Mouse (Mus musculus): ENCODE data around the gene Uxs1.

Uxs1 gene

GRCm38 (mm10) chr1:43789765-43790164, 37.8 kb downstream of the Uxs1 start:
- DNase-seq: no peak

DNA sequence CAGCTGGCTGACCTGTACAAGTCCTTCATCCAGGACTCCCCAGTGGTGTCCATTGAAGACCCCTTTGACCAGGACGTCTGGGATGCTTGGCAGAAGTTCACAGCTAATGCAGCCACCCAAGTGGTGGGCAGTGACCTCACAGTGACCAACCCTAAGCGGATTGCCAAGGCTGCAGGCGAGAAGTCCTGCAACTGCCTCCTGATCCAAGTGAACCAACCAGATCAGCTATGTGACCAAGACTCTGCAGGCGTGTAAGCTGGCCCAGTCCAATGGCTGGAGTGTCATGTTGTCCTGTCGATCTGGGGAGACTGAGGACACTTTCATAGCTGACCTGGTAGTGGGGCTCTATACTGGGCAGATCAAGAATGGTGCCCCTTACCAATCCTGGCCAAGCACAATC, 40.9 kb downstream of the Uxs1 start:
- DNase-seq: no peak

DNA sequence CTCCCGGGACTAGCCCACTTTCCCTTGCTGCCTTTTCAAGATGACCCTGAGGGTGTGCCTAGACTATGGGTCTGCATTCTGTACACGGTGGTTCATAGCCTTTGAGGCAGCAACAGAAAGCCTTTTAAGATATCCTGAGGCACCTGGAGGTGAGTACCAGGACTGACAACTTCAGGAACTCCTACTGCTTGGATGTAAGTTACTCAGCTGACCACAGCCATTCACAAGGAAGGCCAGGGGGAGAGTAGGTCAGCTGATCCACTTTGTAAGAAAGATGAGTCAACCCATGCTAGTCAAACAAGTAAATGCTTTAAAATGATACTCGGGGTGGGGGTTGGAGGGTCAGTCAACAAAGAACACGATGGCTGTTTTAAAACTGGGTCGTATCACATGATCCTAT, 42.3 kb downstream of the Uxs1 start:
- no peak for DNase-seq

GRCm38 (mm10) chr1:43783186-43783585, 44.4 kb downstream of the Uxs1 start:
- no peak for DNase-seq

GRCm38 (mm10) chr1:43782680-43783079, 44.9 kb downstream of the Uxs1 start:
- no peak for DNase-seq

- no peak for DNase-seq
These were observed 45.9 kb downstream of the Uxs1 start for GRCm38 (mm10) chr1:43781672-43782071.

GRCm38 (mm10) chr1:43781195-43781594, 46.4 kb downstream of the Uxs1 start:
- DNase-seq: no peak

DNA sequence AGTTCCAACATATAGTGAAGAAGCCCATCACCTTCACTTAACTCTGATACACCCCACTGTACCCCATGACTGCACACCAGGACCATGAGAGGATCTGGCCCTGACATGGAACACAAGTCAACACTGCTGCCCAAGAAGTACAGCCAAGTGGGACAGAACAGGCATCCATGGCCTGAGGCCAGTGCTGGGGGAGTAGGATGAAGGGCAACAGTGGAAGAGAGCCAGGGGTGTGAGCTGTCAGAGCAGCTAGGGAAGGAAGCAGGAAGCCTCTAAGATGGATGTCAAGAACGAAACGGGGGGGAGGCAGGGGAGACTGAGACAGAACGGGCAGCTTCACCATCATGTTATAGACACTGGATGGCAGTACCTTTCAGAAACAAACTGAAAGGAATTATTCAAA, 51.5 kb downstream of the Uxs1 start:
- DNase-seq: no peak

- DNase-seq: no peak
These were observed 53.5 kb downstream of the Uxs1 start for GRCm38 (mm10) chr1:43774126-43774525.

- DNase-seq: no peak
These were observed 54.9 kb downstream of the Uxs1 start for GRCm38 (mm10) chr1:43772694-43773093.

DNA sequence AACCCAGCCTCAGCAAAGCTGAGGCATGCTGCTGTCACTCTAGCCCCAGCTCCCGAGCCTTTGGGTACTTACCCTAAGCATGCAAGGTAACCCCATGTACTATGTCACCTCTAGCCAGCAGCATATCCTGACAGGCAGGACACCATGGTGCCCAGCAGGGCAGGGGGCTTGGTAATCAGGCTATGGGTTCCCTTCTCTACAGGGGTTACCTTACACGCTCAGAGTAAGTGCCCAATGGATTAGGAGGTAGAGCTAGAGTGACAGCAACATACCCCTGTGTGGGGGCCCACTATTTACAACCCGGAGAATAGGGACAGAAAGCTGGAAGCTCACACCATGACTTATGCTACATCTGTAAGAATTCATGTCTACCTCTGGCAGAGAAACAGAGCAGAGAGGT, 57.6 kb downstream of the Uxs1 start:
- DNase-seq: no peak

GRCm38 (mm10) chr1:43769348-43769747, 58.3 kb downstream of the Uxs1 start:
- no peak for DNase-seq

DNA sequence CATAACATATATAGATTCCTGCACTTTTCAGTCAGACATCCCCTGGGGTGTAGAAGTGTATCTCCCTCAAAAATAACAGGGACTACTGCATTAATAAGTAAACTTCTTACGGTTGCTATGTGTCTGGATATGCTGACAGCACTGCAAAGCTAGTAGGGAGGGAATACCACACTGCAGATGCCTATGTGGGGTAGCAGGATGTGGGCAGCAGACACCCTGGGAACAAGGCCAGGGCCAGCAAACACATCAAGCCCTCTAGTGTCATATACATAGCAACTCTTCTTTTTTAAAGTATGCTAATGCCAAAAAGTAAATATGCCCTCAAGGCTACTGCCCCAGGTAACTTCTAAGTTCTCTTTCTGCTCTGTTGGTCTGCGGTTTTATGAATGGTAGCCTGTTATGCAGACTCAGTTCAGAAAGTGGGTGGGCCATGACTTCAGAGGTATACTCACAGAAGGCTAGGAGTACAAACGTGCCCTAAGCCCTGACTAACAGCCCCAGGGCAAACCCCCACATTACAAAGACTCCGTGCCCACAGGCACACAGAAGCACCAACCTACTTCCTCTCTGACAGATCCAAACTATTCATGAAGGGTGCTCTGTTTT, 59.1 kb downstream of the Uxs1 start:
- no peak for DNase-seq

GRCm38 (mm10) chr1:43766328-43766727, 61.3 kb downstream of the Uxs1 start:
- DNase-seq: no peak

DNA sequence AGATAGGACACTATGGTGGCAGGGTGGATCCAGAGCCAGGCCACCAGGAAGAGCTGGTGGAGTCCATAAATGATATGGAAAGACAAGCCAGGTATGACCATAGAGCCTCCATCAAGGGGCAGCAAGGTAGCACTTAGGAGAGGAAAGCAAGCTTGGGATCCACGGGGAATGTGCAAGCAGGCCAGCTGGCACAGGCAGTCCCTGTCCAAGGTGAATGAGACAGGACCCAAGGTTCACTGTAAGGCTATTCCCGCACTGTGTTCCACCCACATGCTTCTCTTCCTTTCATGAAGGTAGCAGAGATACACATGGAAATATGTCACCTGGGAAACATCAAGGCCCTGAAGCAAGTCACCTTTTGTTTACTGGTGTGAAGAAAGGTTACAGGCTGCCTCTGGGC, 63.1 kb downstream of the Uxs1 start:
- DNase-seq: no peak

DNA sequence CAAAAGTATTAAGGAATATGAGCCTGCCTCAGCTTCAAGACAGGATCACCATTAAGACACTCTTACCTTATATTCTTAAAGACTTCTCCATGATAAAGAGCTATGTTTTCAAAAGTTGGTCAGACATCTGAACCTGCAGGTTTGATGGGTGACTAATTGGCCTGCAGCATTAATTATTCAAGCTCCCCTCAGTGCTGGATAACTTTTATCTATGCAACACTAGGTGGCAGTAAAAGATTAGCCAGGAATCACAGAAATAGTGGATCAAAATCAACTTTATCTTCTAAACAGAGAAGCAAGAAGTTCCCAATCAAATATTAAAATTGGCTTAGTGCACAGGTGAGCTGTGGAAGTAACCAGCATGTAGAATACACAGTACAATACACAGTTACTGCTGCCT, 67.5 kb downstream of the Uxs1 start:
- DNase-seq: no peak

DNA sequence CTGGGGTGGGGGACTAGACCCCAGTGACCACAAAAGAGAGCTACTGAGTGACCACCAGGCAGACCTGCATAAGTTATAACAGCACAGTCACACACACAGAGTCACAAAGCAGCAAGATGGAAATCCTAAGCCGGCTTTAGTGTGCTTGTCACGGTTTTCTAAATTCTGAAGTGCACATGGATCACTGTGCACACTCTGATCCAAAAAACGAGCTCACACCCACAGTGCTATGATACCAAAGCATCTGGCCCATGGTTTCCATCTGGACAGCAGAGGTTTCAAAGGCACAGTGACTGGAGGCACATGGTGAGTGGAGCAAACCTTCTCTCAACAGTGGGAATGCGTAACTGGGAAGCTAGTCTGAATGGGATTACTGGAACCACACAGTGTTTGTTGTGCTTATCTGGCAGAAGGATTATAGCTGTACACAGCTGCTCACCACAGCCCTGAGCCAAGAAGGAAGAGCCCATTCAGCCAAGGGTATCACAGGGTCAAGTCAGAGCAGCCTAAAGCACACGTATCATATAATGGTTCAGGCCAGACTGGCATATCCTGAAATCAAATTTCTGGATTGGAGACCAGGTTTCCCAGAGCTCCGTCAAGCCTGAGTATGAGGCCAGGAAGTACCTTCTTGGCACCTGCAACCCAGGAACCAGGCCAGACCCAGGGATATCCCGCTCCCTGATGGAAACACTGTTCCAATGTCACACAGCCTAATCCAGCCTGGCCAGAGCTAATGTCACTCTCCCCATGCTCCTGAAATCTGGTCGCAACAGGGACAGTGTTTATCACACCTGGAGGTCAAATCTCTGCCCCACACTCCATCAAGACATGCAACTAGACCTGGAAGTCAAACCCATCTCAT, 72.9 kb downstream of the Uxs1 start:
- no peak for DNase-seq

GRCm38 (mm10) chr1:43738519-43738894, 89.1 kb downstream of the Uxs1 start:
- no peak for DNase-seq

DNA sequence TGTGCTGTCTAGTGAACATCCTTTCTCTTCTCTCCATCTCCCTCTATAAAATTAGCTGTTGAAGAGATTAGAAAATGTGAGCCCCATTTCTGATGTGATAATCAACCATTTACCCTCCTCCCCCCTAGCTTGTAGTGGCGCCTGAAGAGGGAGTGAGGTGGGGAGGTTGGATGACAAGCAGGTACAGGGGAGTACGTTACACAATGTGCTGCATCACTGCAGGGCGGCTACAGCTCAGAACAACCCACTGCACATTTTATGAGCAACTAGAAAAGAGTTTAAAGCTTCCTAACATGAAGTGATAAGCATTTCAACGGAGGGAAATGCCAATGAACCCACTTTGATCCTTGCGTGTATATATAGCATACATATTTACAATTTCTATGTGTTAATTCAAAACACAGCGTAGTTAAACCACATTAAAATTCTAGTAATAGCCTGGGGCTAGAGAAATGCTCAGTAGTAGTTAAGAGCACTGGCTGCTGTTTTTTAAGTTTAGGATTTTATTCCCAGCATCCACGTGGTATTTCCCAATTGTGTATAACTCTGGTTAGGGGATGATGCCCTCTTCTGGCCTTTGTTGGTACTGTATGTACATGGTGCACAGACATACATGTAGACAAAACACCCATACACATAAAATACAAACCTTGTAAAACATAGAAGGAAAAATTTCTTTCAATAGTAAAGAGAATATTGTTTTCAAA, 89.6 kb downstream of the Uxs1 start:
- DNase-seq: peak; percentile 78

DNA sequence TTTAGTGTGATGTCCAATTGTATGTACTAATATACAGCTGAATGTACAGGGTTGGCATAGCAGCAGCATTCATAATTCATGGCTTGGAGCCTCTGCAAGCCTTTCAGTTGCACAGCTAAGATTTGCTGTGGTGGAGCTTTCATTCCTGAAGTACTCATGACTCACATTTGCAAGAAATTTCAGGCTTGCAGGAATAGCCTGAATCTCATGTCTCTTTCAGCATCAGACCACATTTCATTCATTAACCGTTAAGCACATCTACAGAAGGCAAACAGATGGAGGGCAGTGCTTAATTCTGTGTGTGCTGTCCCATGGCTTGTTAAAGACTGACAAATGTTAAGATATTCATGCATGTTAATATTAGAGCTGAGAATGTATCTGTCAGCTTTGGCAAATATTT, 94.9 kb downstream of the Uxs1 start:
- DNase-seq: no peak

- no peak for DNase-seq
These were observed 95.5 kb downstream of the Uxs1 start for GRCm38 (mm10) chr1:43732100-43732499.

- DNase-seq: peak; percentile 71
These were observed 97.1 kb downstream of the Uxs1 start, which contains the start of gene 1500015O10Rik for GRCm38 (mm10) chr1:43730491-43730924. Gene 1500015O10Rik (plus strand): TSS chr1:43730602.

DNA sequence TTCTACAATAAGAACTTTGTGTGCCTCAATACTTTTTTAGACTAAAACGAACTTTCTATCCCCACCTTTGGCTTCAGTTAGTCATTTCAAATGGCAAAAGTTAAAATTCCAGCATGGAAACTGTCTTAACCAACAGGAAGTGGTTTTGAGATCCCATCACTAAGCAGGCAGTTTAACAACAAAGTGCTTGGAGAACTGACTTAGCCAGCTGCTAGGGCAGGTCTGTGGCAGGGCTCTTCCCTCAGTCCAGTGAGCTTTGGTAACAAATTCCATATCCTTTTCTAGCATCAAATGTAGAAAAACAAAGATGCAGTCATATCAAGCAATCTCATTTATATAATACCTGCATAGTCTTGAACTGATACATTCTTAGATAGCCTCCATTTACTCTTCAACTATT, 105.1 kb downstream of the Uxs1 start:
- no peak for DNase-seq

- DNase-seq: no peak
These were observed 108.8 kb downstream of the Uxs1 start for GRCm38 (mm10) chr1:43718793-43719192.

All from right cerebral cortex, postnatal 14 days (tissue).